Mouse (Mus musculus) spleen, postnatal 4 days (tissue): ENCODE results near the gene Nmbr.
A peak's percentile ranks its signal among the peaks of the same experiment; 100 is the strongest.

Experiments used
- DNase-seq, 2 experiments: peaks; one replicate each; pipeline ENCODE4 v3.0.0; 2022; ENCODE audit warnings: low spot score in 2 of 2

Gene Nmbr

GRCm38 (mm10) chr10:14705072-14706066 lies at the start of gene Nmbr, which contains the start of gene Vta1:
TSS of gene Nmbr (plus strand) at chr10:14705591.
TSS of gene Vta1 (minus strand) at chr10:14705560.
- DNase-seq: peak; percentile 94 to 95

- no peak for DNase-seq
Measured at GRCm38 (mm10) chr10:14660875-14661274, 44.5 kb upstream of the Nmbr start.

- no peak for DNase-seq
Measured at GRCm38 (mm10) chr10:14666147-14666546, 39.2 kb upstream of the Nmbr start.

GRCm38 (mm10) chr10:14685663-14686062 lies 19.7 kb upstream of the Nmbr start:
- no peak for DNase-seq

GRCm38 (mm10) chr10:14688785-14689442 lies 16.5 kb upstream of the Nmbr start:
- no peak for DNase-seq

GRCm38 (mm10) chr10:14690349-14690748 lies 15.0 kb upstream of the Nmbr start:
- DNase-seq: no peak

GRCm38 (mm10) chr10:14703239-14703638 lies 2.2 kb upstream of the Nmbr start:
- DNase-seq: no peak

- DNase-seq: no peak
Measured at GRCm38 (mm10) chr10:14703830-14704420, 1.5 kb upstream of the Nmbr start.

- DNase-seq: no peak
Measured at GRCm38 (mm10) chr10:14718114-14718513, 12.7 kb downstream of the Nmbr start, which contains the start of gene Gje1. TSS of gene Gje1 (minus strand) at chr10:14718214.

GRCm38 (mm10) chr10:14725671-14726070 lies 20.3 kb downstream of the Nmbr start:
- DNase-seq: no peak

- DNase-seq: no peak
Measured at GRCm38 (mm10) chr10:14734285-14734684, 28.9 kb downstream of the Nmbr start.

GRCm38 (mm10) chr10:14759665-14760558 lies 54.5 kb downstream of the Nmbr start:
- no peak for DNase-seq

GRCm38 (mm10) chr10:14760618-14761017 lies 55.2 kb downstream of the Nmbr start:
- no peak for DNase-seq

- no peak for DNase-seq
Measured at GRCm38 (mm10) chr10:14770227-14770910, 65.0 kb downstream of the Nmbr start.

GRCm38 (mm10) chr10:14774499-14774898 lies 69.1 kb downstream of the Nmbr start:
- DNase-seq: no peak

GRCm38 (mm10) chr10:14789969-14790368 lies 84.6 kb downstream of the Nmbr start:
- DNase-seq: no peak

- no peak for DNase-seq
Measured at GRCm38 (mm10) chr10:14816970-14817369, 111.6 kb downstream of the Nmbr start.
